Comparison of ENCODE assay signal across 9 mouse cellular contexts in genomic region chr15:65455203-65455816, GRCm38 (mm10).
DNase-seq lines count a peak whose midpoint lies in the region; ATAC-seq and TF ChIP-seq lines count a peak whose summit lies in the region.
"Had no signal": no experiment of that assay in that cellular context is flagged by ENCODE, and none has a peak within 500 bp of the region (broad histone marks: within the 10 kb centered on the region; RNA-seq: fewer than 3 reads in every experiment).

No protein-coding gene starts in this region.

- no peak overlapping the region for H3K9ac ChIP-seq in heart, postnatal 0 days (replicated peaks; ENCODE audit: low read depth, low read length)
- no peak overlapping the region for H3K9ac ChIP-seq in hindbrain, embryonic 12.5 days
- no peak overlapping the region for H3K9ac ChIP-seq in midbrain, embryonic 13.5 days (replicated peaks)

- H3K4me1 ChIP-seq in heart, postnatal 0 days (ENCODE audit: control insufficient read depth, insufficient read depth): no peaks in the 10 kb centered on the region
- H3K4me1 ChIP-seq in hindbrain, embryonic 12.5 days: 0 out of 2 replicates have a peak, but pooled peaks cover 4% of the 10 kb centered on the region
- peaks cover 6% of the 10 kb centered on the region; the same call in 1 of the 2 replicates for H3K4me1 ChIP-seq in midbrain, embryonic 13.5 days (replicated peaks)

- TF ChIP-seq EP300 in heart, postnatal 0 days (IDR thresholded peaks at IDR 0.05; ENCODE audit: low read depth): no peak

- no peak overlapping the region for H3K4me3 ChIP-seq in heart, postnatal 0 days (ENCODE audit: low read depth, low read length)
- no peak overlapping the region for H3K4me3 ChIP-seq in hindbrain, embryonic 12.5 days
- no peak overlapping the region for H3K4me3 ChIP-seq in midbrain, embryonic 13.5 days (replicated peaks)

- intact Hi-C loops in heart, postnatal 14 days (cut with DNase I): no loop called here
- intact Hi-C loops in left cerebral cortex, postnatal 14 days (cut with DNase I): no loop called here

- no peaks in the 10 kb centered on the region for H3K27me3 ChIP-seq in heart, postnatal 0 days (ENCODE audit: control insufficient read depth, insufficient read depth, low read length)
- no peaks in the 10 kb centered on the region for H3K27me3 ChIP-seq in hindbrain, embryonic 12.5 days
- no peaks in the 10 kb centered on the region for H3K27me3 ChIP-seq in midbrain, embryonic 13.5 days

- H3K36me3 ChIP-seq in heart, postnatal 0 days (replicated peaks; ENCODE audit: control insufficient read depth, insufficient read depth, low read length): no peaks in the 10 kb centered on the region
- no peaks in the 10 kb centered on the region for H3K36me3 ChIP-seq in hindbrain, embryonic 12.5 days
- no peaks in the 10 kb centered on the region for H3K36me3 ChIP-seq in midbrain, embryonic 13.5 days

- H3K27ac ChIP-seq in heart, postnatal 0 days (ENCODE audit: low read depth): no peak overlapping the region
- H3K27ac ChIP-seq in hindbrain, embryonic 12.5 days: no peak overlapping the region
- H3K27ac ChIP-seq in midbrain, embryonic 13.5 days: no peak overlapping the region

- no peak for TF ChIP-seq CTCF in heart, postnatal 0 days (IDR thresholded peaks at IDR 0.05; ENCODE audit: low read depth)

- ATAC-seq in heart, postnatal 0 days (ENCODE audit: insufficient read depth, low read depth): peak; percentile 44; the same call in 1 of the 2 replicates
- ATAC-seq in hindbrain, embryonic 12.5 days (ENCODE audit: low FRiP score): peak; percentile 72
- peak; percentile 60; the same call in 1 of the 2 replicates for ATAC-seq in midbrain, embryonic 13.5 days

- DNase-seq in heart, postnatal 0 days (ENCODE audit: low spot score): peak; percentile 47
- no peak for DNase-seq in heart, postnatal 14 days
- DNase-seq in Muller cell, postnatal 12 days (ENCODE audit: inconsistent ontology term): peak; percentile 55
- DNase-seq in left cerebral cortex, postnatal 14 days (ENCODE audit: low spot score in 2 of 2): no peak
- no peak for DNase-seq in adrenal gland, postnatal 14 days
- DNase-seq in heart, adult 11 months: no peak
- DNase-seq: liver had no signal

- WGBS in heart, postnatal 0 days: 28% methylated on average over 2 of the region's 2 CpGs
- 60% methylated on average over 2 of the region's 2 CpGs for WGBS in hindbrain, embryonic 12.5 days
- 56% methylated on average over 2 of the region's 2 CpGs for WGBS in midbrain, embryonic 13.5 days

- no peak overlapping the region for H3K4me2 ChIP-seq in heart, postnatal 0 days (ENCODE audit: low read depth, low read length)
- H3K4me2 ChIP-seq in hindbrain, embryonic 12.5 days (replicated peaks): no peak overlapping the region
- no peak overlapping the region for H3K4me2 ChIP-seq in midbrain, embryonic 13.5 days (replicated peaks)

- no peaks in the 10 kb centered on the region for H3K9me3 ChIP-seq in heart, postnatal 0 days (replicated peaks; ENCODE audit: control insufficient read depth, low read length)
- H3K9me3 ChIP-seq in hindbrain, embryonic 12.5 days (replicated peaks): no peaks in the 10 kb centered on the region
- no peaks in the 10 kb centered on the region for H3K9me3 ChIP-seq in midbrain, embryonic 13.5 days

Comparison
In these comparisons a context has a peak if more than half of its experiments do, and no peak if none do; other contexts are left out.
1. DNase-seq: peak in heart, postnatal 0 days (single experiment) and Muller cell, postnatal 12 days (single experiment); none in heart, postnatal 14 days (0 of 2), left cerebral cortex, postnatal 14 days (0 of 2), adrenal gland, postnatal 14 days (single experiment) and heart, adult 11 months (single experiment).
2. Peak in every context shown above with its lines, with median percentiles within 50 percentile points of each other: ATAC-seq.